Mouse (Mus musculus) spleen, adult 2 months (tissue): Measurements from ENCODE around the gene Eps8l1. TPM values are rescaled to one million over a fixed set of nuclear protein-coding genes. Genes with fewer than 3 reads are reported as not detected.
A peak's percentile ranks its signal among the peaks of the same experiment; 100 is the strongest.

Experiments
- DNase-seq, 2 experiments: peaks; one replicate each; pipeline versions ENCODE4 v3.0.0 to v3.0.0-alpha.2; 2012 to 2021; ENCODE audit warnings: low spot score in 2 of 2, low read depth in 1 of 2
- H3K27ac ChIP-seq: fragments of 200-500 bp; 2 replicates; pipeline ENCODE4 v1.5.1; 2012; ENCODE audit warnings: low read length, inconsistent platforms; ENCODE audit not compliant: insufficient read depth
- H3K27me3 ChIP-seq: fragments of 200-500 bp; 2 replicates; pipeline ENCODE4 v1.6.1; 2012; ENCODE audit warnings: mild to moderate bottlenecking, moderate library complexity, low read length, inconsistent platforms; ENCODE audit not compliant: control insufficient read depth, insufficient read depth
- H3K36me3 ChIP-seq: fragments of 200-500 bp; 2 replicates; pipeline ENCODE4 v1.6.1; 2012; ENCODE audit warnings: mild to moderate bottlenecking, low read length, inconsistent platforms; ENCODE audit not compliant: control insufficient read depth, insufficient read depth
- H3K4me1 ChIP-seq: fragments of 200-500 bp; 2 replicates; pipeline ENCODE4 v1.6.1; 2011; ENCODE audit warnings: inconsistent platforms; ENCODE audit not compliant: control insufficient read depth, insufficient read depth, insufficient read length
- H3K4me3 ChIP-seq: fragments of 200-500 bp; 2 replicates; pipeline ENCODE4 v1.5.1; 2011; ENCODE audit warnings: mild to moderate bottlenecking, inconsistent platforms; ENCODE audit not compliant: insufficient read depth, insufficient read length; ENCODE audit errors: extremely low read depth
- CTCF ChIP-seq: fragments of 200-500 bp; IDR thresholded peaks from 2 replicates; pipeline ENCODE4 v1.5.1; 2011; ENCODE audit warnings: mild to moderate bottlenecking, inconsistent platforms; ENCODE audit not compliant: insufficient read depth, insufficient read length, insufficient replicate concordance; ENCODE audit errors: extremely low read depth
- POLR2A ChIP-seq: fragments of 200-500 bp; IDR thresholded peaks from 2 replicates; pipeline ENCODE4 v1.6.1; 2011; ENCODE audit warnings: low read depth, low read length, inconsistent platforms
- WGBS: fragments of 180-500 bp; shearing (Covaris S2); methylation state at CpG from one replicate; pipeline ENCODE4 v1.1.7; 2018; 5-methylcytosine and 5-hydroxymethylcytosine counted together
- polyA plus RNA-seq: library from polyadenylated mRNA; depleted of rRNA; stranded (reverse); fragments of >200 nt; gene quantifications from 2 replicates; pipeline ENCODE4 v1.2.3, GENCODE M21; 2012

The Eps8l1 gene
- polyA plus RNA-seq, 1 experiment: 0.18 TPM

DNA sequence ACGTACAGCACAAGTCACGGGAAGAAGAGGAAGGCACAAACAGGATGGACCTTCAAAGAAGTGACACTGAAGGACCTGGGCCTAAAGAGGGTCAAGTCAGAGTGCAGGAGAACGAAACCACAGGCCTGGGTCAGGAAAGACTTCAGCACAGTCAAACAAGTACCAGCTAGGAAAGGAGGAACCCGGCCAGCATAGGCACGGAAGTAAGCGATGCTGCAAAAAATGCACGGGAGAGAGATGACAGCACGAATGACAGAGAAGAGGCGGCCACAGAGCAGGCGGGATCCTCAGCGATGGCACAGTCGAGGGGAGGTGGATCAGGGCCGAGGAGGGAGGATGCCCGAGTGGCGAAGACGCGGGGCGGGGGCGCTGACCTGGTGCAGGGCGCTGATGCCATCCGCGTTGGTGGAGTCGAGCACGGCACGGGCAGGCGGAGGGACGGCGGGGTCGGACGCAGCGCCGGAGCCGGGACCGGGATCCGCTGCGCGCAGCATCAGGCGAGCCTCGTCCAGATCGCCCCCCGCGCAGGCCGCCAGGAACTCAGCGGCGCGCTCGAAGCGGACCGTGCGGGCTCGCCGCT lies 40.5 kb downstream of the Eps8l1 start:
- Histone ChIP-seq H3K27me3 (no peaks in the 10 kb centered on the region), H3K4me1 (peaks cover 21% of the 10 kb centered on the region; the same call in 1 of the 2 replicates), H3K27ac (peak overlapping the region; percentile 81), H3K4me3 (peak overlapping the region; percentile 81), H3K36me3 (peaks cover 2% of the 10 kb centered on the region; the same call in 1 of the 2 replicates)
- under 1% methylated on average over 52 of the region's 52 CpGs for WGBS
- DNase-seq: peak in 1 of 2 experiments; percentile 49
- no peak for TF ChIP-seq CTCF
- no peak for TF ChIP-seq POLR2A

DNA sequence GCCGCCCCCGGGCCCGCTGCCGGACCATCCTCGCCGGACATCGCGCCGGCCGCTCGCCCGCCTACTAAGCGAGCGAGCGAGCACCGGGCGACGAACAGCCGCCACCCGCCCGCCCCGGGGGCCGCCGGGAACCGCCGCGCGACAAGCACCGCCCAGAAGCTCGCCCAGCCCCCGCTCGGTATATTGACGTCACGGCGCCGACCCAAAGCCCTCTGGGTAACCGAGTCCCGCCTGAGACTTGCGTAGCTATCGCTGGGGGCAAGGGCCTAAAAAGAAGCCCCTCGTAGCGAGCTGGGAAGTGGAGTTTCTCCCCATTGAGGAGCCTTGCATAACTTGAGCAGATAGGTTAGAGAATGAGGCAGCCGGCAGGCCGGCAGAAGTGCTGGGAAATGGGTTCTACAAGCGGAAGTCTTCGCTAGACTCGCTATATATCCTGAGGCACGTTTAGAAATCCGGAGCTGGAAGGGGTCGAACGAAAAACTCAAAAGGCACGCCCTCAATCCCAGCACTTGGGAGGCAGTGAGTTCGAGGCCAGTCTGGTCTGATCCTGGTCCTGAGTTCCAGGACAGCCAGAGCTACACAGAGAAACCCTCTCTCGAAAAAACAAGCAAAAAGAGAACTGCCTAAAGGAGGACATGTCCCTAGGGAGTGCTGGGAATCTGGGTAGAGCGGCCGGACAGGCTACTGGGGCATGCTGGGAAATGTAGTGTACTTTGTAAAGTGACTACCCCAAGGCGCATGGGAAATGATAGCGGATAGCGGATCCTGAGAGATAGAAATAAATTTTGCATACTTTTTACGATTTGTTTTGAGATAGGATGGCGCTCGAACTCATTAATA lies 41.3 kb downstream of the Eps8l1 start, which contains the start of gene Ppp1r12c:
TSS of gene Ppp1r12c (minus strand) at position 123 of the 840 bp plus-strand sequence.
- peak; percentile 58 for TF ChIP-seq POLR2A
- no peak for TF ChIP-seq CTCF
- H3K36me3 ChIP-seq: peaks cover 2% of the 10 kb centered on the region; the same call in 1 of the 2 replicates
- DNase-seq: peak; percentile 81 to 94
- 3% methylated on average over 61 of the region's 62 CpGs for WGBS
- no peaks in the 10 kb centered on the region for H3K27me3 ChIP-seq
- peak within 1 kb of the TSS; percentile 81 for H3K4me3 ChIP-seq
- peaks cover 21% of the 10 kb centered on the region; the same call in 1 of the 2 replicates for H3K4me1 ChIP-seq
- peak within 1 kb of the TSS; percentile 94 for H3K27ac ChIP-seq

DNA sequence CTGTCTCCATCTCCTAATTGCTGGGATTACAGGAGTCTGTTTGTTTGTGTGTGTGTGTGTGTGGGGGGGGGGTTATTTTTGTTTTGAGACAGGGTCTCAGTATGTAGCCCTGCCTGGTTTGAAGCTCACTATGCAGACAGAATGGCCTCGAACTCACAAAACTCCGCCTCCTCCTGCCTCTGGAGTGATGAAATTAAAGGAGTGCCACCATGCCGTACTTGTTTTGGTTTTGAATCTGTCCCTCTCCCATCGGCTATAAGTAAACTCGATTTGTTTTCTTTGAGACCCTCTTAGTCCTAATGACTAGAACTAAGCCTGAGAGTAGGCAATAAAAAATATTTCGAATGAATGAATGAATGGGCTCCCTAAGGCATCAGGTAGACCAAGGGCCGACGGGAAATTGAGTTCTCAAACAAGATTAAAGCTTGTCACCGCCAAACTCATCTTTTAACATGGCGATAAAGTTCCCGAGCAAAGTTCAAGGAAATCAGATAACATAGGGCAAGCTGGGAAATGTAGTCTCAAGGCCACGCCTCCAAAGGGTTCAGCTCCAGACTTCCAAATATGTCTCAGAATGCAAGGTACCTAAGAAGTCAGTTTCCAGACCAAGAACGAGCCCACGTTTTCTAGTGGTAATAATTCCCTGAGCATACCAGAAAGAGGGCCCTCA lies 42.1 kb downstream of the Eps8l1 start:
- H3K4me3 ChIP-seq: 0 out of 2 replicates have a peak overlapping the region, but pooled peaks have one; percentile 2
- peaks cover 21% of the 10 kb centered on the region; the same call in 1 of the 2 replicates for H3K4me1 ChIP-seq
- H3K27me3 ChIP-seq: no peaks in the 10 kb centered on the region
- DNase-seq: no peak
- TF ChIP-seq POLR2A: no peak
- no peak for TF ChIP-seq CTCF
- H3K27ac ChIP-seq: peak overlapping the region; percentile 16; the same call in 1 of the 2 replicates
- WGBS: 39% methylated on average over 14 of the region's 14 CpGs
- H3K36me3 ChIP-seq: peaks cover 2% of the 10 kb centered on the region; the same call in 1 of the 2 replicates

DNA sequence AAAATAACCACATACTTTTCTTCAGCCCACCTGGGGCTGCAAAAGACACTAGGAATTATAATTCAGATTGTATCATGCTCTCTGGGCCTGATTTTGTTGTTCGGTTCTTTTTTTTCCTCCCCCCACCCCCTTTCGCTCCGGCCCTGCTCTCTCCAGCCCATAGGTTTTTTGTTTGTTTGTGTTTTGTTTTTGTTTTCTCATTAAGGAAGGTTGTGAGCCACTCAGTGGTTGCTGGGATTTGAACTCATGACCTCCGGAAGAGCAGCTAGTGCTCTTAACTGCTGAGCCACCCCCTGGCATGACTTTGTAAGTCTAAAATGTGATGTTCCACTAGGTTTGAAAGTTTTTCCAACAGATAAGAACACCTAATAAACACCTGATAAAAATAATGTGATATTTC lies 42.6 kb downstream of the Eps8l1 start:
- DNase-seq: no peak
- Histone ChIP-seq H3K4me1 (peaks cover 21% of the 10 kb centered on the region; the same call in 1 of the 2 replicates), H3K27me3 (no peaks in the 10 kb centered on the region), H3K27ac (no peak overlapping the region), H3K4me3 (no peak overlapping the region), H3K36me3 (peaks cover 2% of the 10 kb centered on the region; the same call in 1 of the 2 replicates)
- TF ChIP-seq POLR2A (no peak), CTCF (no peak)
- WGBS: 92% methylated on average over 4 of the region's 4 CpGs

DNA sequence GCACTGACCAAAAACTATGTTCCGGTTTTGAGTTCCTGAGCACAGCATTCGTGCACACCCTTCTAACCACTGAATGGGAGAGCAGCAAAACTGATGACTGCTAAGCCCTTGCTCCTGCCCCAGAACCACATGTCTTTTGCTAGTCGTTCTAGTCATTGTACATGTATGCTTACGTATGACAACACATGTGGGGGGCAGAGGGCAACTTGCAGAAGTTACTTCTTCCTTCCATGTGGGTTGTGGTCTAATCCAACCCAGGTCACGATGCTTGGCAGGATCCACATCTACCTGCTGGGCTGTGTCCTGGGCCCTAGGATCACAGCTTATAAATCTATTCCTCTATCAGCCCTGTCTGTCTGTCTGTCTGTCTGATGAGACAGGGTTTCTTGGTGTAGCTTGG lies 43.4 kb downstream of the Eps8l1 start:
- peaks cover 2% of the 10 kb centered on the region; the same call in 1 of the 2 replicates for H3K36me3 ChIP-seq
- no peak overlapping the region for H3K4me3 ChIP-seq
- TF ChIP-seq CTCF (no peak), POLR2A (no peak)
- H3K4me1 ChIP-seq: peaks cover 19% of the 10 kb centered on the region; the same call in 1 of the 2 replicates
- no peak for DNase-seq
- H3K27me3 ChIP-seq: no peaks in the 10 kb centered on the region
- H3K27ac ChIP-seq: peak overlapping the region; percentile 61
- 68% methylated on average over 5 of the region's 5 CpGs for WGBS

DNA sequence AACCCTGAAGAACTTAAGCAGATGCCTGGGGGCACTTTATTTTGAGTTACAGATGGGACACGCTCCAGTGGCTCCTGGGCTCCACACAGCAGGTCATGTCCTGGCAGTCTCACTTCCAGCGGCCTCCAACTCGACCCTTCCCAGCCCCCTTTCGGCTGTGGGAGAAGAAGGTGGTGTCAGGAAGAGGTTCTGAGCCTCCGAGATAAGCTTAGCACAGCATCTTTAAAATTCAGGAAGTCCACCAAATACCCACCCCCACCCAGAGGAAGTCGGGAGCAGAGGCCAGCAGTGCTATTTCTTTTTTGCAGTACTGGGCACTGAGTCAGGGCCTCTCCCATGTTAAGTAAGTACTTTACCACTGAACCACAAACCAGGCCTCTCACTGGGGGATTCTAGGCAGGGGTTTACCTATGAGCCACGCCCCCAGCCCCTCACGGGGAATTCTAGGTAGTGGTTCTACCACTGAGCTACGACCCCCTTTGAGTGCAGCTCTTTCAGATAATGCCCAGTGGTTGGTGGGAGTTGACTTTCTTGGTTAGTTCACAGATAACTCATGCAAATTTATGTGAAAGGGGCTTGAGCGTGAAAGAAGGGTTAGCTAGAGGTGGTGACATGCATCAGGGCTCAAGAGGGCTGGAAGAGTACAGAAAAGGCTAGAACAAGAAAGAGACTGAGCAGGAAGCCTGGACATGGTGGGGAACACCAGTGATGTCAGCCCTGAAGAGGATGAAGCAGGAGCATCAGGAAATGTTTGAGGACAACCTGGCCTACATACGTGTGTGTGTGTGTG lies 44.4 kb downstream of the Eps8l1 start:
- WGBS: 25% methylated on average over 11 of the region's 11 CpGs
- TF ChIP-seq POLR2A (no peak), CTCF (no peak)
- H3K4me3 ChIP-seq: no peak overlapping the region
- H3K27ac ChIP-seq: peak overlapping the region; percentile 61
- H3K27me3 ChIP-seq: no peaks in the 10 kb centered on the region
- H3K4me1 ChIP-seq: peaks cover 13% of the 10 kb centered on the region; the same call in 1 of the 2 replicates
- H3K36me3 ChIP-seq: no peaks in the 10 kb centered on the region
- no peak for DNase-seq
